Mouse (Mus musculus) MEL (cell line): Measurements from ENCODE around the gene Hgfac.
A peak's percentile ranks its signal among the peaks of the same experiment; 100 is the strongest.

ENCODE experiments used
- BHLHE40 ChIP-seq: IDR thresholded peaks from 2 replicates; pipeline ENCODE4 v1.6.1; 2012; ENCODE audit warnings: low read depth, mild to moderate bottlenecking, inconsistent platforms, low read length, improper control_type of control experiment, borderline replicate concordance
- CHD2 ChIP-seq: IDR thresholded peaks from 2 replicates; pipeline ENCODE4 v1.6.1; 2011; ENCODE audit warnings: low read length, improper control_type of control experiment
- CTCF ChIP-seq, 3 experiments: IDR thresholded peaks in 2 of 3; conservative IDR thresholded peaks in 1 of 3; 2 replicates each; pipeline ENCODE4 v1.5.1; 2011 to 2012; ENCODE audit warnings: low read length in 3 of 3, low read depth in 2 of 3, mild to moderate bottlenecking in 2 of 3, improper control_type of control experiment in 1 of 3, inconsistent platforms in 1 of 3, mixed read lengths in 1 of 3, moderate library complexity in 1 of 3; ENCODE audit not compliant: control insufficient read depth in 1 of 3, insufficient read depth in 1 of 3, poor library complexity in 1 of 3, severe bottlenecking in 1 of 3
- EP300 ChIP-seq, 2 experiments: IDR thresholded peaks; 2 replicates each; pipeline ENCODE4 v1.6.1; 2011; ENCODE audit warnings: improper control_type of control experiment in 2 of 2, low read length in 2 of 2, low read depth in 1 of 2, mild to moderate bottlenecking in 1 of 2
- MAFK ChIP-seq: IDR thresholded peaks from 2 replicates; pipeline ENCODE4 v1.6.1; 2011; ENCODE audit warnings: low read depth, mild to moderate bottlenecking, low read length, improper control_type of control experiment, borderline replicate concordance
- MAX ChIP-seq: IDR thresholded peaks from 2 replicates; pipeline ENCODE4 v1.6.1; 2011; ENCODE audit warnings: low read length, improper control_type of control experiment
- POLR2A ChIP-seq, 2 experiments: IDR thresholded peaks; 2 replicates each; pipeline ENCODE4 v1.6.1; 2011 to 2012; ENCODE audit warnings: low read length in 2 of 2, mild to moderate bottlenecking in 2 of 2, control low read depth in 1 of 2, improper control_type of control experiment in 1 of 2, low read depth in 1 of 2, moderate library complexity in 1 of 2; ENCODE audit not compliant: control insufficient read depth in 1 of 2, insufficient read depth in 1 of 2, poor library complexity in 1 of 2
- POLR2AphosphoS2 ChIP-seq: IDR thresholded peaks from 2 replicates; pipeline ENCODE4 v1.6.1; 2011; ENCODE audit warnings: low read length, improper control_type of control experiment
- RCOR1 ChIP-seq: IDR thresholded peaks from 2 replicates; pipeline ENCODE4 v1.6.1; 2012; ENCODE audit warnings: low read depth, mild to moderate bottlenecking, inconsistent platforms, low read length, improper control_type of control experiment
- SMC3 ChIP-seq: IDR thresholded peaks from 2 replicates; pipeline ENCODE4 v1.6.1; 2011; ENCODE audit warnings: low read depth, low read length, improper control_type of control experiment
- UBTF ChIP-seq: IDR thresholded peaks from 2 replicates; pipeline ENCODE4 v1.6.1; 2012; ENCODE audit warnings: low read depth, mild to moderate bottlenecking, inconsistent platforms, low read length, improper control_type of control experiment, moderate library complexity, borderline replicate concordance; ENCODE audit not compliant: insufficient read depth
- ZC3H11A ChIP-seq: IDR thresholded peaks from 2 replicates; pipeline ENCODE4 v1.6.1; 2012; ENCODE audit warnings: low read depth, mild to moderate bottlenecking, inconsistent platforms, low read length, improper control_type of control experiment
- ZKSCAN1 ChIP-seq: IDR thresholded peaks from 2 replicates; pipeline ENCODE4 v1.6.1; 2012; ENCODE audit warnings: low read depth, mild to moderate bottlenecking, inconsistent platforms, low read length, improper control_type of control experiment, moderate library complexity

DNA sequence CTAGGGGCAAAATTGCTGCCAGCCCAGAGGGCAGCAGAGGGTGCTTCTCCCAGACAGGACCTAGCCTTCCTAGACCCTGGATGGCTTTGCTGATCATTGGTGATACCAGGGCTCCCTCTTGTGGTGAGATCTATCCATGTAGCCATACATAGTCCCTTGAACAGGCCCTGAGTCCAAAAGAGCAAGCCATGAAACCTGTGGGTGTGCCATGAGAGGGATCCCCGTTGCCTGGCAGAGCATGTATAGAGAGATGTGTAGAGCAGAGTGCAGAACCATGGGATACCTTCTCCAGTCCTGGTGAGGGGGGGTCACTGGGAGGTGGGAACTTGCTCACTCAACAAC lies 1.8 kb downstream of the Hgfac start:
- TF ChIP-seq MAX (no peak), CHD2 (no peak), POLR2A (IDR thresholded peaks at IDR 0.05; ENCODE audit: control insufficient read depth in 1 of 2, insufficient read depth in 1 of 2, low read depth in 1 of 2, low read length in 2 of 2, poor library complexity in 1 of 2) (no peak), POLR2AphosphoS2 (no peak), CTCF (IDR thresholded peaks at IDR 0.05 in 2 of 3, conservative IDR thresholded peaks at IDR 0.05 in 1 of 3; ENCODE audit: control insufficient read depth in 1 of 3, insufficient read depth in 1 of 3, low read depth in 2 of 3, low read length in 3 of 3, poor library complexity in 1 of 3, severe bottlenecking in 1 of 3) (peak; percentile 93 to 98 (median 94)), EP300 (IDR thresholded peaks at IDR 0.05; ENCODE audit: low read depth in 1 of 2, low read length in 2 of 2) (no peak), RCOR1 (no peak), UBTF (no peak), ZKSCAN1 (no peak), ZC3H11A (peak; percentile 99), SMC3 (peak; percentile 99), MAFK (no peak), BHLHE40 (no peak)
